Mouse (Mus musculus): Measurements from ENCODE around the gene Hoxd9. TPM values are rescaled to one million over a fixed set of nuclear protein-coding genes. Genes with fewer than 3 reads are reported as not detected.
A peak's percentile ranks its signal among the peaks of the same experiment; 100 is the strongest.

Gene Hoxd9
- polyA plus RNA-seq, 1 experiment = 23.9 TPM

- H3K27ac ChIP-seq (ENCODE audit: insufficient read depth, low read depth, low read length) = no peak overlapping the region
- peaks cover 11% of the 10 kb centered on the region for H3K27me3 ChIP-seq (replicated peaks; ENCODE audit: control insufficient read depth, insufficient read depth, low read length)
- DNase-seq = no peak
- 10% methylated on average over 3 of the region's 3 CpGs for WGBS
- no peaks in the 10 kb centered on the region for H3K36me3 ChIP-seq (ENCODE audit: control insufficient read depth, insufficient read depth, low read length)
- no peaks in the 10 kb centered on the region for H3K4me1 ChIP-seq (ENCODE audit: control insufficient read depth, insufficient read depth, low read length)
- TF ChIP-seq CTCF (conservative IDR thresholded peaks at IDR 0.05; ENCODE audit: insufficient read depth, insufficient read length, low read depth, low read length) = no peak
- no peak for TF ChIP-seq POLR2A (IDR thresholded peaks at IDR 0.05; ENCODE audit: low read depth, low read length)
- H3K4me3 ChIP-seq (ENCODE audit: insufficient read depth, low read depth, low read length) = no peak overlapping the region
Measured at GRCm38 (mm10) chr2:74669230-74669578, 28.3 kb upstream of the Hoxd9 start.

GRCm38 (mm10) chr2:74669650-74670235, 27.8 kb upstream of the Hoxd9 start:
- Histone ChIP-seq H3K36me3 (ENCODE audit: control insufficient read depth, insufficient read depth, low read length) (no peaks in the 10 kb centered on the region), H3K4me1 (ENCODE audit: control insufficient read depth, insufficient read depth, low read length) (no peaks in the 10 kb centered on the region), H3K27ac (ENCODE audit: insufficient read depth, low read depth, low read length) (no peak overlapping the region), H3K27me3 (replicated peaks; ENCODE audit: control insufficient read depth, insufficient read depth, low read length) (peaks cover 11% of the 10 kb centered on the region), H3K4me3 (ENCODE audit: insufficient read depth, low read depth, low read length) (no peak overlapping the region)
- WGBS = 20% methylated on average over 14 of the region's 14 CpGs
- TF ChIP-seq POLR2A (IDR thresholded peaks at IDR 0.05; ENCODE audit: low read depth, low read length) = no peak
- TF ChIP-seq CTCF (conservative IDR thresholded peaks at IDR 0.05; ENCODE audit: insufficient read depth, insufficient read length, low read depth, low read length) = no peak
- no peak for DNase-seq

DNA sequence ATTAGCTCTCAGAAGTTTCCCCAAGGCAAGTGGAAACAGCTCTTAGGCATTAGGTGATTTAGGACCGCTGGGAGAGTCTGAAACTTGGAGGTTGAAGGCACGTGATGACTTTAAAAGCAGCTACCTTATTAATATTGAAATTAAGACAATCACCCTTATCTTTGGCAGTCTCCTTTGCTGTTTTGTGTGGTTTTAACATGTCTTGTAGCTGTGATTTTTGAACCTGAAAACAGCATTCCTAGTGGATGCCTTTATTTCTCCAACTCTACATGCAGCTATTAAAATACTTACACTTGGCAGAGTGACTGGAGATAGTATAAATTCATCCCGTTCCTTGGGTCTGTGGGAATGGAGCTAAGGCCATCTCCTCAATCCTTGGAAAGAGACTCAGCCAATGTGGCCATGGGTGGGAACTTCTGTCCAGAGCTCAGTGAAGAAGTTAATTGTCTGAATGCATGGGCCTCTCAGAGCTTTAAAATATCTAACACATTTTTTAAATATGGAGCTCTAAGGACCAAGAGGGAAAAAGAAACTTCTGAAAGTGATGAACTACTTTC, 26.8 kb upstream of the Hoxd9 start:
- no peak for DNase-seq
- H3K4me3 ChIP-seq (ENCODE audit: insufficient read depth, low read depth, low read length) = no peak overlapping the region
- H3K27me3 ChIP-seq (replicated peaks; ENCODE audit: control insufficient read depth, insufficient read depth, low read length) = peaks cover 11% of the 10 kb centered on the region
- 32% methylated on average over 3 of the region's 3 CpGs for WGBS
- H3K27ac ChIP-seq (ENCODE audit: insufficient read depth, low read depth, low read length) = no peak overlapping the region
- H3K36me3 ChIP-seq (ENCODE audit: control insufficient read depth, insufficient read depth, low read length) = no peaks in the 10 kb centered on the region
- H3K4me1 ChIP-seq (ENCODE audit: control insufficient read depth, insufficient read depth, low read length) = no peaks in the 10 kb centered on the region
- no peak for TF ChIP-seq POLR2A (IDR thresholded peaks at IDR 0.05; ENCODE audit: low read depth, low read length)
- no peak for TF ChIP-seq CTCF (conservative IDR thresholded peaks at IDR 0.05; ENCODE audit: insufficient read depth, insufficient read length, low read depth, low read length)

DNA sequence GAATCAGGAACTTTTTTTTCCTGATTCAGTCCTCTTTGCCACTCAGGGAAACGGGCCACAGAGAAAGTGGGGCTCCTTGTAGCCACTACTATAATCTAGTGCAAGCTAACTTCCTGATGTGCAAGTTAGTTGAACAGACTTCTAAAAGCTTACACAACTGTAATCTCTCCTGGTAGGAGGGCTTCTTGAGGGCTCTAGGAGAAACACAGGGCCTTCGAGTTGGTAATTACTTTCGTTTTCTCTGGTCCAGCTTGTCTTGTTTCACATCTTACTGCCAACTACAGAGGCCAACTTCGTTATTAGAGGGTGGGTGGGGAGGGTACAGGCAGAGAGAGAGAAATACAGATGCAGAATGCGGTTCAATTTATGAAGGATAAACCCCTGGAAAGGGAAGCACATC, 25.7 kb upstream of the Hoxd9 start:
- Histone ChIP-seq H3K36me3 (ENCODE audit: control insufficient read depth, insufficient read depth, low read length) (no peaks in the 10 kb centered on the region), H3K27me3 (replicated peaks; ENCODE audit: control insufficient read depth, insufficient read depth, low read length) (peaks cover 11% of the 10 kb centered on the region), H3K27ac (ENCODE audit: insufficient read depth, low read depth, low read length) (no peak overlapping the region), H3K4me1 (ENCODE audit: control insufficient read depth, insufficient read depth, low read length) (no peaks in the 10 kb centered on the region), H3K4me3 (ENCODE audit: insufficient read depth, low read depth, low read length) (no peak overlapping the region)
- 75% methylated on average over 5 of the region's 5 CpGs for WGBS
- DNase-seq = no peak
- TF ChIP-seq POLR2A (IDR thresholded peaks at IDR 0.05; ENCODE audit: low read depth, low read length) = no peak
- no peak for TF ChIP-seq CTCF (conservative IDR thresholded peaks at IDR 0.05; ENCODE audit: insufficient read depth, insufficient read length, low read depth, low read length)

- H3K4me3 ChIP-seq (ENCODE audit: insufficient read depth, low read depth, low read length) = peak overlapping the region; percentile 36; the same call in 1 of the 2 replicates
- no peak overlapping the region for H3K27ac ChIP-seq (ENCODE audit: insufficient read depth, low read depth, low read length)
- DNase-seq = peak; percentile 63
- H3K36me3 ChIP-seq (ENCODE audit: control insufficient read depth, insufficient read depth, low read length) = no peaks in the 10 kb centered on the region
- WGBS = 24% methylated on average over 40 of the region's 40 CpGs
- H3K4me1 ChIP-seq (ENCODE audit: control insufficient read depth, insufficient read depth, low read length) = no peaks in the 10 kb centered on the region
- H3K27me3 ChIP-seq (replicated peaks; ENCODE audit: control insufficient read depth, insufficient read depth, low read length) = peaks cover 9% of the 10 kb centered on the region
- no peak for TF ChIP-seq POLR2A (IDR thresholded peaks at IDR 0.05; ENCODE audit: low read depth, low read length)
- peak; percentile 66 for TF ChIP-seq CTCF (conservative IDR thresholded peaks at IDR 0.05; ENCODE audit: insufficient read depth, insufficient read length, low read depth, low read length)
Measured at GRCm38 (mm10) chr2:74672481-74673362, 24.8 kb upstream of the Hoxd9 start.

- no peaks in the 10 kb centered on the region for H3K36me3 ChIP-seq (ENCODE audit: control insufficient read depth, insufficient read depth, low read length)
- no peak for DNase-seq
- TF ChIP-seq CTCF (conservative IDR thresholded peaks at IDR 0.05; ENCODE audit: insufficient read depth, insufficient read length, low read depth, low read length) = no peak
- no peak for TF ChIP-seq POLR2A (IDR thresholded peaks at IDR 0.05; ENCODE audit: low read depth, low read length)
- H3K4me1 ChIP-seq (ENCODE audit: control insufficient read depth, insufficient read depth, low read length) = no peaks in the 10 kb centered on the region
- 34% methylated on average over 24 of the region's 24 CpGs for WGBS
- H3K27me3 ChIP-seq (replicated peaks; ENCODE audit: control insufficient read depth, insufficient read depth, low read length) = peaks cover 4% of the 10 kb centered on the region
- H3K4me3 ChIP-seq (ENCODE audit: insufficient read depth, low read depth, low read length) = no peak overlapping the region
- no peak overlapping the region for H3K27ac ChIP-seq (ENCODE audit: insufficient read depth, low read depth, low read length)
Measured at GRCm38 (mm10) chr2:74673835-74674425, 23.6 kb upstream of the Hoxd9 start.

Measured in kidney, adult 2 months (tissue).